Mouse (Mus musculus) cortical plate, adult 2 months (tissue): Measurements from ENCODE around the gene Cwc25. TPM values are rescaled to one million over a fixed set of nuclear protein-coding genes. Genes with fewer than 3 reads are reported as not detected.
A peak's percentile ranks its signal among the peaks of the same experiment; 100 is the strongest.

Experiments used
- H3K27ac ChIP-seq: fragments of 200-500 bp; 2 replicates; pipeline ENCODE4 v1.5.1; 2012; ENCODE audit warnings: low read length, control low read depth, inconsistent platforms; ENCODE audit not compliant: insufficient read depth
- H3K4me1 ChIP-seq: fragments of 200-500 bp; 2 replicates; pipeline ENCODE4 v1.6.1; 2011; ENCODE audit warnings: low read length; ENCODE audit not compliant: control insufficient read depth, insufficient read depth
- H3K4me3 ChIP-seq: fragments of 200-500 bp; 2 replicates; pipeline ENCODE4 v1.5.1; 2011; ENCODE audit warnings: mild to moderate bottlenecking, low read length, control low read depth; ENCODE audit not compliant: insufficient read depth
- CTCF ChIP-seq: fragments of 200-500 bp; IDR thresholded peaks from 2 replicates; pipeline ENCODE4 v1.5.1; 2011; ENCODE audit warnings: mild to moderate bottlenecking, control low read depth, low read length; ENCODE audit not compliant: insufficient read depth; ENCODE audit errors: extremely low read depth
- POLR2A ChIP-seq: fragments of 200-500 bp; IDR thresholded peaks from 2 replicates; pipeline ENCODE4 v1.6.1; 2011; ENCODE audit warnings: mild to moderate bottlenecking, low read length, control low read depth; ENCODE audit not compliant: insufficient read depth; ENCODE audit errors: extremely low read depth
- polyA plus RNA-seq: library from polyadenylated mRNA; depleted of rRNA; stranded (reverse); fragments of >200 nt; gene quantifications from 2 replicates; pipeline ENCODE4 v1.2.3, GENCODE M21; 2012

The Cwc25 gene
- polyA plus RNA-seq, 1 experiment: 16.4 TPM

- Histone ChIP-seq H3K4me3 (no peak overlapping the region), H3K4me1 (peaks cover 2% of the 10 kb centered on the region; the same call in 1 of the 2 replicates), H3K27ac (no peak overlapping the region)
- TF ChIP-seq CTCF (no peak), POLR2A (no peak)
Measured at GRCm38 (mm10) chr11:97779968-97780701, 13.8 kb upstream of the Cwc25 start.

GRCm38 (mm10) chr11:97778918-97779317 lies 12.6 kb upstream of the Cwc25 start:
- no peak overlapping the region for H3K4me3 ChIP-seq
- H3K4me1 ChIP-seq: peaks cover 2% of the 10 kb centered on the region; the same call in 1 of the 2 replicates
- H3K27ac ChIP-seq: no peak overlapping the region
- TF ChIP-seq POLR2A: no peak
- TF ChIP-seq CTCF: no peak

GRCm38 (mm10) chr11:97777129-97777529 lies 10.8 kb upstream of the Cwc25 start:
- no peak overlapping the region for H3K4me3 ChIP-seq
- no peak overlapping the region for H3K27ac ChIP-seq
- H3K4me1 ChIP-seq: peaks cover 2% of the 10 kb centered on the region; the same call in 1 of the 2 replicates
- 0 out of 2 replicates have a peak, but pooled peaks have one; percentile 21 for TF ChIP-seq CTCF
- no peak for TF ChIP-seq POLR2A

- TF ChIP-seq POLR2A (no peak), CTCF (no peak)
- H3K4me1 ChIP-seq: peaks cover 2% of the 10 kb centered on the region; the same call in 1 of the 2 replicates
- H3K4me3 ChIP-seq: no peak overlapping the region
- H3K27ac ChIP-seq: no peak overlapping the region
Measured at GRCm38 (mm10) chr11:97776497-97777128, 10.3 kb upstream of the Cwc25 start.

- Histone ChIP-seq H3K4me3 (no peak within 1 kb of the TSS), H3K4me1 (peaks cover 2% of the 10 kb centered on the region; the same call in 1 of the 2 replicates), H3K27ac (no peak within 1 kb of the TSS)
- TF ChIP-seq POLR2A: no peak
Measured at GRCm38 (mm10) chr11:97775808-97776496, 9.6 kb upstream of the Cwc25 start, which contains the start of gene 1700001P01Rik. TSS of gene 1700001P01Rik (minus strand) at chr11:97775918.

- no peaks in the 10 kb centered on the region for H3K4me1 ChIP-seq
- H3K27ac ChIP-seq: no peak overlapping the region
- H3K4me3 ChIP-seq: no peak overlapping the region
- no peak for TF ChIP-seq POLR2A
- no peak for TF ChIP-seq CTCF
Measured at GRCm38 (mm10) chr11:97775186-97775585, 8.8 kb upstream of the Cwc25 start.

GRCm38 (mm10) chr11:97771410-97771809 lies 5.1 kb upstream of the Cwc25 start:
- Histone ChIP-seq H3K27ac (no peak overlapping the region), H3K4me3 (no peak overlapping the region), H3K4me1 (no peaks in the 10 kb centered on the region)
- TF ChIP-seq CTCF: no peak
- TF ChIP-seq POLR2A: no peak

GRCm38 (mm10) chr11:97769704-97770103 lies 3.3 kb upstream of the Cwc25 start:
- peaks cover 5% of the 10 kb centered on the region for H3K4me1 ChIP-seq
- H3K4me3 ChIP-seq: no peak overlapping the region
- no peak overlapping the region for H3K27ac ChIP-seq
- no peak for TF ChIP-seq CTCF

- Histone ChIP-seq H3K27ac (no peak overlapping the region), H3K4me1 (peaks cover 5% of the 10 kb centered on the region), H3K4me3 (no peak overlapping the region)
- TF ChIP-seq POLR2A (no peak), CTCF (no peak)
Measured at GRCm38 (mm10) chr11:97761638-97762037, 4.7 kb downstream of the Cwc25 start.

GRCm38 (mm10) chr11:97758942-97759341 lies 7.4 kb downstream of the Cwc25 start:
- Histone ChIP-seq H3K27ac (no peak overlapping the region), H3K4me1 (no peaks in the 10 kb centered on the region), H3K4me3 (no peak overlapping the region)
- TF ChIP-seq CTCF (no peak), POLR2A (no peak)
